Comparison of ENCODE assay signal across 8 mouse cellular contexts in genomic region chr9:50530890-50531289, GRCm38 (mm10). TPM values are rescaled to one million over a fixed set of nuclear protein-coding genes. Genes with fewer than 3 reads are reported as not detected.
A peak's percentile ranks its signal among the peaks of the same experiment; 100 is the strongest.
DNase-seq lines count a peak whose midpoint lies in the region; TF ChIP-seq lines count a peak whose summit lies in the region.
"Had no signal": no experiment of that assay in that cellular context is flagged by ENCODE, and none has a peak within 500 bp of the region (broad histone marks: within the 10 kb centered on the region; RNA-seq: fewer than 3 reads in every experiment).

No protein-coding gene starts in this region.

- no peaks in the 10 kb centered on the region for H3K9me3 ChIP-seq in forebrain, embryonic 10.5 days
- H3K9me3 ChIP-seq: neural tube, embryonic 13.5 days had no signal

- H3K36me3 ChIP-seq in kidney, adult 2 months (ENCODE audit: control insufficient read depth, insufficient read depth, low read length), result no peaks in the 10 kb centered on the region
- H3K36me3 ChIP-seq in forebrain, embryonic 10.5 days (replicated peaks), result no peaks in the 10 kb centered on the region
- H3K36me3 ChIP-seq: neural tube, embryonic 13.5 days had no signal

- H3K27me3 ChIP-seq in kidney, adult 2 months (replicated peaks; ENCODE audit: control insufficient read depth, insufficient read depth, low read length), result no peaks in the 10 kb centered on the region
- H3K27me3 ChIP-seq in forebrain, embryonic 10.5 days (ENCODE audit: poor library complexity, severe bottlenecking), result no peaks in the 10 kb centered on the region
- H3K27me3 ChIP-seq: neural tube, embryonic 13.5 days had no signal

- H3K4me3 ChIP-seq in kidney, adult 2 months (ENCODE audit: insufficient read depth, low read depth, low read length), result no peak overlapping the region
- no peak overlapping the region for H3K4me3 ChIP-seq in forebrain, embryonic 10.5 days
- H3K4me3 ChIP-seq: neural tube, embryonic 13.5 days had no signal

- no peak for TF ChIP-seq CTCF in kidney, adult 2 months (conservative IDR thresholded peaks at IDR 0.05; ENCODE audit: insufficient read depth, insufficient read length, low read depth, low read length)

- H3K27ac ChIP-seq in kidney, adult 2 months (ENCODE audit: insufficient read depth, low read depth, low read length), result no peak overlapping the region
- H3K27ac ChIP-seq in forebrain, embryonic 10.5 days, result no peak overlapping the region
- H3K27ac ChIP-seq: neural tube, embryonic 13.5 days had no signal

- TF ChIP-seq POLR2A in kidney, adult 2 months (IDR thresholded peaks at IDR 0.05; ENCODE audit: low read depth, low read length), result no peak

- WGBS in kidney, adult 2 months, result 12% methylated on average over 2 of the region's 2 CpGs
- 44% methylated on average over 2 of the region's 2 CpGs for WGBS in forebrain, embryonic 10.5 days

- peaks cover 11% of the 10 kb centered on the region for H3K4me1 ChIP-seq in kidney, adult 2 months (ENCODE audit: control insufficient read depth, insufficient read depth, low read length)
- H3K4me1 ChIP-seq in forebrain, embryonic 10.5 days, result peaks cover 12% of the 10 kb centered on the region

- DNase-seq in kidney, adult 2 months, result peak; percentile 49
- DNase-seq in kidney, adult 11 months, result no peak
- DNase-seq in CD4-positive helper T cell, adult 2 months (ENCODE audit: low read depth, low spot score), result peak; percentile 55
- peak; percentile 32 for DNase-seq in MEL-GATA-1-ER (ENCODE audit: extremely low read depth, low read depth)
- peak; percentile 35 to 43 for DNase-seq in kidney, postnatal 25 days
- no peak for DNase-seq in neural tube, embryonic 10.5 days (ENCODE audit: extremely low spot score, low spot score)
- no peak for DNase-seq in forebrain, embryonic 10.5 days (ENCODE audit: extremely low spot score, low spot score)

RNA-seq across cellular contexts. Expression of gene Pts, which starts 2.4 kb away (rescaled TPM):
- polyA plus RNA-seq in kidney, adult 2 months (2012; rRNA removed), result 50.2 and 58.6 TPM in 2 replicates
- 81.2 and 86.5 TPM in 2 replicates for polyA plus RNA-seq in forebrain, embryonic 10.5 days (2016; fragmentation: Nextera tagmentation; extraction: Ambion mirVana)

RNA-seq across cellular contexts. Expression of gene Il18, which starts 23.7 kb away (rescaled TPM):
- 1.4 and 2.2 TPM in 2 replicates for polyA plus RNA-seq in kidney, adult 2 months (2012; rRNA removed)
- polyA plus RNA-seq in forebrain, embryonic 10.5 days (2016; fragmentation: Nextera tagmentation; extraction: Ambion mirVana), result 3.7 and 4.5 TPM in 2 replicates

RNA-seq across cellular contexts. Expression of gene Bco2, which starts 24.1 kb away (rescaled TPM):
- 4.6 and 5.3 TPM in 2 replicates for polyA plus RNA-seq in kidney, adult 2 months (2012; rRNA removed)
- 0.25 TPM in 2 replicates for polyA plus RNA-seq in forebrain, embryonic 10.5 days (2016; fragmentation: Nextera tagmentation; extraction: Ambion mirVana)

RNA-seq across cellular contexts. Expression of gene Tex12, which starts 30.2 kb away (rescaled TPM):
- polyA plus RNA-seq in kidney, adult 2 months (2012; rRNA removed), result not detected in 2 replicates
- polyA plus RNA-seq in forebrain, embryonic 10.5 days (2016; fragmentation: Nextera tagmentation; extraction: Ambion mirVana), result 0.17 TPM in 1 of 2 replicates, not detected in the other
- polyA plus RNA-seq: neural tube, embryonic 13.5 days had no signal

RNA-seq across cellular contexts. Expression of gene Plet1, which starts 36.6 kb away (rescaled TPM):
- polyA plus RNA-seq in kidney, adult 2 months (2012; rRNA removed), result 82.6 and 86.0 TPM in 2 replicates
- polyA plus RNA-seq in forebrain, embryonic 10.5 days (2016; fragmentation: Nextera tagmentation; extraction: Ambion mirVana), result 0.24 and 0.28 TPM in 2 replicates

Comparison
In these comparisons a context has a peak if more than half of its experiments do, and no peak if none do; other contexts are left out.
1. DNase-seq: peak in kidney, adult 2 months (single experiment), CD4-positive helper T cell, adult 2 months (single experiment), MEL-GATA-1-ER (single experiment) and kidney, postnatal 25 days (2 of 2); none in kidney, adult 11 months (single experiment), neural tube, embryonic 10.5 days (single experiment) and forebrain, embryonic 10.5 days (single experiment).